Mouse (Mus musculus) ES-E14 (cell line): ENCODE measurements at regions not wholly inside any gene's neighbourhood (a gene's known extent, or its start where the extent isn't known, plus 50 kb on each side); places are given as distances from the start of the nearest gene placed in this dataset.

Experiments
- DNase-seq: peaks from one replicate; pipeline ENCODE4 v3.0.0-alpha.2; 2013; ENCODE audit warnings: low read depth, low spot score
- H3K27ac ChIP-seq: 2 replicates; pipeline ENCODE4 v1.5.1; 2012; ENCODE audit warnings: low read depth, mild to moderate bottlenecking, low read length, moderate library complexity, mixed read lengths; ENCODE audit not compliant: poor library complexity, insufficient read depth, severe bottlenecking
- H3K36me3 ChIP-seq: 2 replicates; pipeline ENCODE4 v1.6.1; 2012; ENCODE audit warnings: mild to moderate bottlenecking, low read length, moderate library complexity, mixed read lengths; ENCODE audit not compliant: control insufficient read depth, poor library complexity, insufficient read depth, severe bottlenecking
- H3K4me1 ChIP-seq, 2 experiments: fragments of 150-350 bp in 1 of 2; sonication (generic) in 1 of 2; 2 replicates each; pipeline ENCODE4 v1.6.1; 2012; ENCODE audit warnings: low read length in 2 of 2, mild to moderate bottlenecking in 1 of 2, mixed read lengths in 1 of 2; ENCODE audit not compliant: control insufficient read depth in 2 of 2, insufficient read depth in 2 of 2, poor library complexity in 1 of 2
- H3K4me3 ChIP-seq, 2 experiments: fragments of 150-350 bp in 1 of 2; sonication (generic) in 1 of 2; 2 replicates each; pipeline ENCODE4 v1.5.1; 2012; ENCODE audit warnings: low read length in 2 of 2, low read depth in 1 of 2, mild to moderate bottlenecking in 1 of 2, mixed read lengths in 1 of 2; ENCODE audit not compliant: insufficient read depth in 1 of 2, poor library complexity in 1 of 2, severe bottlenecking in 1 of 2
- H3K9ac ChIP-seq: 2 replicates; pipeline ENCODE4 v1.6.1; 2012; ENCODE audit warnings: low read depth, mild to moderate bottlenecking, low read length, mixed read lengths; ENCODE audit not compliant: poor library complexity, insufficient read depth, severe bottlenecking
- H3K9me3 ChIP-seq: fragments of 150-350 bp; sonication (generic); 2 replicates; pipeline ENCODE4 v1.6.1; 2012; ENCODE audit warnings: low read depth, mild to moderate bottlenecking, low read length; ENCODE audit not compliant: control insufficient read depth, insufficient read depth
- CHD2 ChIP-seq: IDR thresholded peaks from 2 replicates; pipeline ENCODE4 v1.6.1; 2014; ENCODE audit warnings: mild to moderate bottlenecking, low read depth, low read length, inconsistent platforms
- HCFC1 ChIP-seq: IDR thresholded peaks from 2 replicates; pipeline ENCODE4 v1.6.1; 2012; ENCODE audit warnings: low read length, inconsistent platforms, borderline replicate concordance; ENCODE audit not compliant: insufficient read depth
- MAFK ChIP-seq: IDR thresholded peaks from 2 replicates; pipeline ENCODE4 v1.6.1; 2014; ENCODE audit warnings: mild to moderate bottlenecking, low read depth, low read length, inconsistent platforms; ENCODE audit not compliant: insufficient read depth
- ZC3H11A ChIP-seq: IDR thresholded peaks from 2 replicates; pipeline ENCODE4 v1.6.1; 2012; ENCODE audit warnings: low read depth, mild to moderate bottlenecking, inconsistent platforms, low read length, borderline replicate concordance
- ZNF384 ChIP-seq: IDR thresholded peaks from 2 replicates; pipeline ENCODE4 v1.6.1; 2012; ENCODE audit warnings: low read depth, low read length, inconsistent platforms
- in situ Hi-C, 2 experiments: fragments of 600-800 bp; cut with MboI; formaldehyde crosslinking; loops; one replicate each; pipeline ENCODE4 v1.15.1; 2025; ENCODE audit warnings: low sequenced_read_pairs in 2 of 2, inconsistent platforms in 1 of 2; ENCODE audit not compliant: unreplicated experiment in 2 of 2

- Histone ChIP-seq H3K4me3 (no peak overlapping the region), H3K9me3 (no peaks in the 10 kb centered on the region), H3K36me3 (no peaks in the 10 kb centered on the region), H3K27ac (no peak overlapping the region), H3K9ac (no peak overlapping the region), H3K4me1 (no peaks in the 10 kb centered on the region)
- in situ Hi-C loops = no loop called here
- no peak for DNase-seq
- TF ChIP-seq HCFC1 = no peak
- no peak for TF ChIP-seq CHD2
- no peak for TF ChIP-seq ZC3H11A
- no peak for TF ChIP-seq ZNF384
- TF ChIP-seq MAFK = no peak
Observed at GRCm38 (mm10) chr17:65066135-65066534, 230.3 kb upstream of the 4930583I09Rik start.

GRCm38 (mm10) chr17:65056059-65056458 is 220.2 kb upstream of the 4930583I09Rik start:
- Histone ChIP-seq H3K9ac (no peak overlapping the region), H3K4me3 (no peak overlapping the region), H3K27ac (no peak overlapping the region), H3K4me1 (no peaks in the 10 kb centered on the region), H3K36me3 (no peaks in the 10 kb centered on the region), H3K9me3 (no peaks in the 10 kb centered on the region)
- in situ Hi-C loops = no loop called here
- TF ChIP-seq MAFK = no peak
- no peak for TF ChIP-seq HCFC1
- TF ChIP-seq ZC3H11A = no peak
- no peak for TF ChIP-seq ZNF384
- TF ChIP-seq CHD2 = no peak
- DNase-seq = no peak

- no peaks in the 10 kb centered on the region for H3K4me1 ChIP-seq
- in situ Hi-C loops = no loop called here
- no peak for DNase-seq
- H3K4me3 ChIP-seq = no peak overlapping the region
- no peak overlapping the region for H3K9ac ChIP-seq
- H3K9me3 ChIP-seq = no peaks in the 10 kb centered on the region
- no peaks in the 10 kb centered on the region for H3K36me3 ChIP-seq
- H3K27ac ChIP-seq = no peak overlapping the region
- no peak for TF ChIP-seq CHD2
- TF ChIP-seq MAFK = no peak
- no peak for TF ChIP-seq ZC3H11A
- no peak for TF ChIP-seq ZNF384
- TF ChIP-seq HCFC1 = no peak
Observed at GRCm38 (mm10) chr17:65049860-65050482, 214.1 kb upstream of the 4930583I09Rik start.

GRCm38 (mm10) chr17:65015731-65016130 is 179.9 kb upstream of the 4930583I09Rik start:
- in situ Hi-C loops = no loop called here
- Histone ChIP-seq H3K27ac (no peak overlapping the region), H3K4me3 (no peak overlapping the region), H3K36me3 (no peaks in the 10 kb centered on the region), H3K9ac (no peak overlapping the region), H3K9me3 (no peaks in the 10 kb centered on the region), H3K4me1 (no peaks in the 10 kb centered on the region)
- no peak for TF ChIP-seq ZC3H11A
- no peak for TF ChIP-seq HCFC1
- TF ChIP-seq CHD2 = no peak
- no peak for TF ChIP-seq ZNF384
- no peak for TF ChIP-seq MAFK
- DNase-seq = no peak

- in situ Hi-C loops = no loop called here
- H3K9me3 ChIP-seq = no peaks in the 10 kb centered on the region
- no peaks in the 10 kb centered on the region for H3K4me1 ChIP-seq
- H3K36me3 ChIP-seq = no peaks in the 10 kb centered on the region
- H3K4me3 ChIP-seq = no peak overlapping the region
- H3K27ac ChIP-seq = no peak overlapping the region
- no peak overlapping the region for H3K9ac ChIP-seq
- no peak for DNase-seq
- TF ChIP-seq HCFC1 (no peak), ZC3H11A (no peak), CHD2 (no peak), MAFK (peak; percentile 74), ZNF384 (no peak)
Observed at GRCm38 (mm10) chr17:65014682-65015081, 178.8 kb upstream of the 4930583I09Rik start.
